Comparison of ENCODE assay signal across 8 mouse cellular contexts in genomic region chr11:119392001-119392614, GRCm38 (mm10). TPM values are rescaled to one million over a fixed set of nuclear protein-coding genes. Genes with fewer than 3 reads are reported as not detected.
DNase-seq lines count a peak whose midpoint lies in the region; ATAC-seq lines count a peak whose summit lies in the region.

No protein-coding gene starts in this region.

- no peak for ATAC-seq in forebrain, embryonic 13.5 days
- ATAC-seq in hindbrain, embryonic 12.5 days (ENCODE audit: low FRiP score): 0 out of 2 replicates have a peak, but pooled peaks have one; percentile 16
- ATAC-seq in limb, embryonic 15.5 days (ENCODE audit: insufficient number of reproducible peaks, low FRiP score, low TSS enrichment, low read depth): no peak
- ATAC-seq in neural tube, embryonic 13.5 days (ENCODE audit: low read depth): no peak

- no peaks in the 10 kb centered on the region for H3K36me3 ChIP-seq in forebrain, embryonic 13.5 days (ENCODE audit: poor library complexity, severe bottlenecking)
- no peaks in the 10 kb centered on the region for H3K36me3 ChIP-seq in hindbrain, embryonic 12.5 days
- no peaks in the 10 kb centered on the region for H3K36me3 ChIP-seq in limb, embryonic 15.5 days
- H3K36me3 ChIP-seq in neural tube, embryonic 13.5 days: no peaks in the 10 kb centered on the region
- no peaks in the 10 kb centered on the region for H3K36me3 ChIP-seq in midbrain, embryonic 10.5 days

- no peak overlapping the region; the same call in 1 of the 2 replicates for H3K27ac ChIP-seq in forebrain, embryonic 13.5 days
- no peak overlapping the region for H3K27ac ChIP-seq in hindbrain, embryonic 12.5 days
- no peak overlapping the region for H3K27ac ChIP-seq in limb, embryonic 15.5 days
- H3K27ac ChIP-seq in neural tube, embryonic 13.5 days (replicated peaks): no peak overlapping the region
- no peak overlapping the region for H3K27ac ChIP-seq in midbrain, embryonic 10.5 days (replicated peaks)

- DNase-seq in CD8-positive naive resting alpha-beta T cell, adult 2 months (ENCODE audit: low read depth in 2 of 2, low spot score in 2 of 2): peak; percentile 35 to 52
- peak; percentile 67 for DNase-seq in adrenal gland, adult 18-20 months (ENCODE audit: low spot score in 2 of 2)
- peak; percentile 84 for DNase-seq in urinary bladder, postnatal 14 days (ENCODE audit: low spot score)
- DNase-seq in midbrain, embryonic 10.5 days (ENCODE audit: low spot score): no peak

- peak overlapping the region; percentile 77 for H3K4me2 ChIP-seq in forebrain, embryonic 13.5 days
- no peak overlapping the region; the same call in 1 of the 2 replicates for H3K4me2 ChIP-seq in hindbrain, embryonic 12.5 days (replicated peaks)
- H3K4me2 ChIP-seq in limb, embryonic 15.5 days: peak overlapping the region; percentile 84
- peak overlapping the region; percentile 63 for H3K4me2 ChIP-seq in neural tube, embryonic 13.5 days

- H3K27me3 ChIP-seq in forebrain, embryonic 13.5 days: peaks cover 91% of the 10 kb centered on the region
- peaks cover 94% of the 10 kb centered on the region for H3K27me3 ChIP-seq in hindbrain, embryonic 12.5 days
- H3K27me3 ChIP-seq in limb, embryonic 15.5 days: peaks cover 58% of the 10 kb centered on the region
- H3K27me3 ChIP-seq in neural tube, embryonic 13.5 days: peaks cover 97% of the 10 kb centered on the region
- peaks cover 100% of the 10 kb centered on the region for H3K27me3 ChIP-seq in midbrain, embryonic 10.5 days (ENCODE audit: low read depth, poor library complexity, severe bottlenecking)

- H3K9me3 ChIP-seq in forebrain, embryonic 13.5 days (replicated peaks): no peaks in the 10 kb centered on the region
- no peaks in the 10 kb centered on the region for H3K9me3 ChIP-seq in hindbrain, embryonic 12.5 days (replicated peaks)
- no peaks in the 10 kb centered on the region for H3K9me3 ChIP-seq in limb, embryonic 15.5 days
- H3K9me3 ChIP-seq in neural tube, embryonic 13.5 days: no peaks in the 10 kb centered on the region
- no peaks in the 10 kb centered on the region for H3K9me3 ChIP-seq in midbrain, embryonic 10.5 days (replicated peaks)

- H3K9ac ChIP-seq in forebrain, embryonic 13.5 days: no peak overlapping the region
- no peak overlapping the region for H3K9ac ChIP-seq in hindbrain, embryonic 12.5 days
- no peak overlapping the region for H3K9ac ChIP-seq in limb, embryonic 15.5 days
- no peak overlapping the region for H3K9ac ChIP-seq in neural tube, embryonic 13.5 days

- H3K4me3 ChIP-seq in forebrain, embryonic 13.5 days: no peak overlapping the region
- no peak overlapping the region for H3K4me3 ChIP-seq in hindbrain, embryonic 12.5 days
- H3K4me3 ChIP-seq in limb, embryonic 15.5 days: peak overlapping the region; percentile 55
- H3K4me3 ChIP-seq in neural tube, embryonic 13.5 days: peak overlapping the region; percentile 37; the same call in 1 of the 2 replicates
- no peak overlapping the region for H3K4me3 ChIP-seq in midbrain, embryonic 10.5 days

- H3K4me1 ChIP-seq in forebrain, embryonic 13.5 days: peaks cover 26% of the 10 kb centered on the region
- peaks cover 22% of the 10 kb centered on the region for H3K4me1 ChIP-seq in hindbrain, embryonic 12.5 days
- peaks cover 39% of the 10 kb centered on the region for H3K4me1 ChIP-seq in limb, embryonic 15.5 days
- peaks cover 28% of the 10 kb centered on the region for H3K4me1 ChIP-seq in neural tube, embryonic 13.5 days (replicated peaks)
- peaks cover 45% of the 10 kb centered on the region for H3K4me1 ChIP-seq in midbrain, embryonic 10.5 days

- WGBS in forebrain, embryonic 13.5 days: 7% methylated on average over 12 of the region's 12 CpGs
- WGBS in hindbrain, embryonic 12.5 days: 9% methylated on average over 12 of the region's 12 CpGs
- 14% methylated on average over 12 of the region's 12 CpGs for WGBS in limb, embryonic 15.5 days
- 8% methylated on average over 12 of the region's 12 CpGs for WGBS in neural tube, embryonic 13.5 days
- 7% methylated on average over 12 of the region's 12 CpGs for WGBS in midbrain, embryonic 10.5 days

RNA-seq across cellular contexts. Expression of gene Rnf213, which starts 0.8 kb away (rescaled TPM):
- total RNA-seq in adrenal gland, adult 18-20 months (2021): 10 to 100 TPM; 19.1 to 20.6 TPM
- polyA plus RNA-seq in forebrain, embryonic 13.5 days (2015; fragmentation: Nextera tagmentation; extraction: Ambion mirVana): 0.83 and 1.2 TPM in 2 replicates
- 1.5 and 2.3 TPM in 2 replicates for polyA plus RNA-seq in hindbrain, embryonic 12.5 days (2016; fragmentation: Nextera tagmentation; extraction: Ambion mirVana)
- 3.1 and 3.7 TPM in 2 replicates for polyA plus RNA-seq in limb, embryonic 15.5 days (2015; fragmentation: Nextera tagmentation; extraction: Ambion mirVana)
- polyA plus RNA-seq in neural tube, embryonic 13.5 days (2015; fragmentation: Nextera tagmentation; extraction: Ambion mirVana): 0.98 and 1.6 TPM in 2 replicates
- polyA plus RNA-seq in midbrain, embryonic 10.5 days (2016; fragmentation: Nextera tagmentation; extraction: Ambion mirVana): 0.97 and 1.0 TPM in 2 replicates

RNA-seq across cellular contexts. Expression of gene Slc26a11, which starts 36.8 kb away (rescaled TPM):
- total RNA-seq in adrenal gland, adult 18-20 months (2021): 1 to 10 TPM; 4.8 to 4.9 TPM
- polyA plus RNA-seq in forebrain, embryonic 13.5 days (2015; fragmentation: Nextera tagmentation; extraction: Ambion mirVana): 4.6 and 4.9 TPM in 2 replicates
- 5.3 and 6.0 TPM in 2 replicates for polyA plus RNA-seq in hindbrain, embryonic 12.5 days (2016; fragmentation: Nextera tagmentation; extraction: Ambion mirVana)
- 10.7 and 11.1 TPM in 2 replicates for polyA plus RNA-seq in limb, embryonic 15.5 days (2015; fragmentation: Nextera tagmentation; extraction: Ambion mirVana)
- 4.3 and 5.3 TPM in 2 replicates for polyA plus RNA-seq in neural tube, embryonic 13.5 days (2015; fragmentation: Nextera tagmentation; extraction: Ambion mirVana)
- 7.1 and 7.4 TPM in 2 replicates for polyA plus RNA-seq in midbrain, embryonic 10.5 days (2016; fragmentation: Nextera tagmentation; extraction: Ambion mirVana)

RNA-seq across cellular contexts. Expression of gene Sgsh, which starts 36.8 kb away (rescaled TPM):
- total RNA-seq in adrenal gland, adult 18-20 months (2021): 10 to 100 TPM; 11.5 to 17.0 TPM
- 4.6 and 4.7 TPM in 2 replicates for polyA plus RNA-seq in forebrain, embryonic 13.5 days (2015; fragmentation: Nextera tagmentation; extraction: Ambion mirVana)
- 4.4 and 4.6 TPM in 2 replicates for polyA plus RNA-seq in hindbrain, embryonic 12.5 days (2016; fragmentation: Nextera tagmentation; extraction: Ambion mirVana)
- 6.9 and 8.0 TPM in 2 replicates for polyA plus RNA-seq in limb, embryonic 15.5 days (2015; fragmentation: Nextera tagmentation; extraction: Ambion mirVana)
- polyA plus RNA-seq in neural tube, embryonic 13.5 days (2015; fragmentation: Nextera tagmentation; extraction: Ambion mirVana): 5.6 and 5.7 TPM in 2 replicates
- 6.4 and 6.5 TPM in 2 replicates for polyA plus RNA-seq in midbrain, embryonic 10.5 days (2016; fragmentation: Nextera tagmentation; extraction: Ambion mirVana)

Comparison
In these comparisons a context has a peak if more than half of its experiments do, and no peak if none do; other contexts are left out.
1. H3K4me3 ChIP-seq: peak in limb, embryonic 15.5 days (single experiment) and neural tube, embryonic 13.5 days (single experiment); none in forebrain, embryonic 13.5 days (single experiment), hindbrain, embryonic 12.5 days (single experiment) and midbrain, embryonic 10.5 days (single experiment).